In the genomic region with DNA sequence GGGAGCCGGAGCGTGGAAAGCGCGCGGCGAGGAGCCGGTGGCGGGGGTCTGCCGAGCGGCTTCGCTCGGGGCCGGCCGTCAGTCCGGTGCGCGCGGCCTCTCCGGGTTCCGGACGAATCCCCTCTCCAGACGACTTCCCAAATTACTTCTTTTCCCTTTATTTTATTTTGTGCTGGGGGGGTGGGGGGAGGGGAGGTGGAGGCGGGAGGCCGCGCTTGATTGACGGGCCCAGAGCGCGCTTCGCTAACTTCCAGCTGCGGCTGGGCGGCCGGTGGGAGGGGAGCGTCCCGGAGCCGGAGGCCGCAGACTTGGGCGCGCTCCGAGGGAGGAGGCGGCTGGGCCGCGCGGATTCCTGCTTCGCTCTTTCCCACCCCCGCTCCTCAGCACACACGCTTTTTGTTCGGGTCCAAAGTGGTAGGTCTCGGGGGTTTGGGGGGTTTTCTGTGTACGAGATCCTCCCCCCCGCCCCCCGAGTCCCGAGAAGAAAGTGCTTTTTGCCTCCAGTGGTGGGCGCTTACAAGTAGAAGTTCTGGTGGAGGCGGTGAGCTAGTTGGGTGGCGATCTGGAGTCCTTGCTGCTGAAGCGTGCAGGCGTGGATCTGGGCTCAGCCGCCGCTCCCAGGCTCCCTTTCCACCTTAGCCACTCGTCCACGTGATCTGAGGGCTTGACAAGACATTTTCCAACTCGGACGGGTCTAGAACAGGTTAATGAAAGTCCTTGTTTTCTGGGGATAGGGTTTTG, we compare ENCODE assay signal across 8 mouse cellular contexts. TPM values are rescaled to one million over a fixed set of nuclear protein-coding genes. Genes with fewer than 3 reads are reported as not detected.
DNase-seq lines count a peak whose midpoint lies in the region; ATAC-seq and TF ChIP-seq lines count a peak whose summit lies in the region.

No protein-coding gene starts in this region.

- H3K79me2 ChIP-seq in CH12.LX (replicated peaks; ENCODE audit: control insufficient read depth, extremely low read depth, insufficient read depth, poor library complexity, severe bottlenecking) = peaks cover 71% of the 10 kb centered on the region

- no peak for TF ChIP-seq EP300 in CH12.LX (IDR thresholded peaks at IDR 0.05; ENCODE audit: low read length)

- no peaks in the 10 kb centered on the region for H3K27me3 ChIP-seq in CH12.LX (replicated peaks)
- no peaks in the 10 kb centered on the region for H3K27me3 ChIP-seq in forebrain, embryonic 12.5 days
- no peaks in the 10 kb centered on the region for H3K27me3 ChIP-seq in lung, embryonic 16.5 days (ENCODE audit: control insufficient read depth, insufficient read depth, low read depth, low read length)

- H3K4me1 ChIP-seq in CH12.LX (ENCODE audit: control insufficient read depth in 1 of 2, insufficient read depth in 2 of 2) = peaks cover 0 to 45% of the 10 kb centered on the region in 2 experiments; a peak in 2 of 4 replicates
- peaks cover 38% of the 10 kb centered on the region for H3K4me1 ChIP-seq in forebrain, embryonic 12.5 days
- peaks cover 30% of the 10 kb centered on the region for H3K4me1 ChIP-seq in lung, embryonic 16.5 days (replicated peaks; ENCODE audit: control insufficient read depth, insufficient read depth, low read length)

- peak overlapping the region; percentile 84; the same call in 1 of the 2 replicates for H3K4me2 ChIP-seq in CH12.LX (ENCODE audit: insufficient read depth, low read depth, poor library complexity, severe bottlenecking)
- H3K4me2 ChIP-seq in forebrain, embryonic 12.5 days = peak overlapping the region; percentile 84
- H3K4me2 ChIP-seq in lung, embryonic 16.5 days (ENCODE audit: low read depth, low read length) = peak overlapping the region; percentile 85

- H3K4me3 ChIP-seq in CH12.LX (replicated peaks in 1 of 3; ENCODE audit: low read depth in 2 of 3, low read length in 2 of 3, poor library complexity in 1 of 3) = peak overlapping the region; percentile 75 to 99 (median 77)
- H3K4me3 ChIP-seq in forebrain, embryonic 12.5 days (replicated peaks) = peak overlapping the region; percentile 72
- H3K4me3 ChIP-seq in lung, embryonic 16.5 days (ENCODE audit: low read length) = peak overlapping the region; percentile 94

- WGBS in forebrain, embryonic 12.5 days = under 1% methylated on average over 57 of the region's 63 CpGs
- 0% methylated on average over 59 of the region's 63 CpGs for WGBS in lung, embryonic 16.5 days

- H3K9ac ChIP-seq in CH12.LX (ENCODE audit: insufficient read depth, low read depth) = peak overlapping the region; percentile 96
- H3K9ac ChIP-seq in forebrain, embryonic 12.5 days = peak overlapping the region; percentile 96
- peak overlapping the region; percentile 99 for H3K9ac ChIP-seq in lung, embryonic 16.5 days (ENCODE audit: low read length)

- intact Hi-C loops in heart, postnatal 14 days (cut with DNase I) = loop anchor here (2.0 to 10.0 kb wide), 2 partner anchors 32 to 104 kb away; no protein-coding TSS in a partner anchor

- peak; percentile 54 for ATAC-seq in forebrain, embryonic 12.5 days (ENCODE audit: low FRiP score)
- peak; percentile 76 for ATAC-seq in lung, embryonic 16.5 days (ENCODE audit: low read depth)

- peak; percentile 67 for DNase-seq in CH12.LX (ENCODE audit: extremely low read depth)
- peak; percentile 64 for DNase-seq in c-Kit-negative CD71-positive TER-119-positive erythroid progenitor cells, embryonic 14.5 days (ENCODE audit: low read depth, low spot score)
- peak; percentile 88 to 90 for DNase-seq in heart, postnatal 14 days
- peak; percentile 29 to 61 for DNase-seq in layer of hippocampus, adult 18-20 months (ENCODE audit: low spot score in 2 of 2)
- DNase-seq in ovary, postnatal 14 days (ENCODE audit: low spot score) = peak; percentile 66
- peak; percentile 73 for DNase-seq in thymus, postnatal 10 days (ENCODE audit: low spot score in 2 of 2)

- in situ Hi-C loops in CH12.LX (cut with MboI; ENCODE audit: low pct_ligation_motif_present, low pct_unique_long_range_greater_than_20kb, low sequenced_read_pairs) = loop anchor here (5.0 kb wide), 2 partner anchors 36 to 96 kb away; no protein-coding TSS in a partner anchor

- dilution Hi-C loops in CH12.LX (cut with MboI; ENCODE audit: extremely low pct_ligation_motif_present, extremely low pct_unique_long_range_greater_than_20kb, low sequenced_read_pairs) = no loop called here

- 0 out of 4 replicates have a peak, but pooled peaks of 1 of the 2 experiments have one; percentile 8 for TF ChIP-seq CTCF in CH12.LX (conservative IDR thresholded peaks at IDR 0.05 in 1 of 2, IDR thresholded peaks at IDR 0.05 in 1 of 2; ENCODE audit: low read depth in 2 of 2, low read length in 2 of 2)

- H3K27ac ChIP-seq in CH12.LX (ENCODE audit: insufficient read depth, low read depth) = peak overlapping the region; percentile 98
- peak overlapping the region; percentile 99 for H3K27ac ChIP-seq in forebrain, embryonic 12.5 days
- H3K27ac ChIP-seq in lung, embryonic 16.5 days (ENCODE audit: low read length) = peak overlapping the region; percentile 100

- peaks cover 0 to 4% of the 10 kb centered on the region in 2 experiments for H3K36me3 ChIP-seq in CH12.LX (replicated peaks in 1 of 2; ENCODE audit: control insufficient read depth in 1 of 2, insufficient read depth in 1 of 2, low read length in 1 of 2)
- no peaks in the 10 kb centered on the region for H3K36me3 ChIP-seq in forebrain, embryonic 12.5 days (replicated peaks)
- no peaks in the 10 kb centered on the region for H3K36me3 ChIP-seq in lung, embryonic 16.5 days (ENCODE audit: control insufficient read depth, insufficient read depth, low read length)

- H3K9me3 ChIP-seq in CH12.LX (replicated peaks; ENCODE audit: low read length) = no peaks in the 10 kb centered on the region
- no peaks in the 10 kb centered on the region for H3K9me3 ChIP-seq in forebrain, embryonic 12.5 days
- H3K9me3 ChIP-seq in lung, embryonic 16.5 days (ENCODE audit: control insufficient read depth, low read length) = no peaks in the 10 kb centered on the region

- no peak for TF ChIP-seq RAD21 in CH12.LX (IDR thresholded peaks at IDR 0.05; ENCODE audit: low read depth, low read length)

- peak; percentile 63 for TF ChIP-seq POLR2A in CH12.LX (IDR thresholded peaks at IDR 0.05; ENCODE audit: low read depth, low read length)

TF ChIP-seq in CH12.LX, 34 proteins besides CTCF, POLR2A, EP300 and RAD21 (continues in another document):
- TF ChIP-seq UBTF (IDR thresholded peaks at IDR 0.05; ENCODE audit: low read depth, low read length) = no peak; the same call in 1 of the 2 replicates
- peak; percentile 56; the same call in 1 of the 2 replicates for TF ChIP-seq BHLHE40 (IDR thresholded peaks at IDR 0.05; ENCODE audit: low read depth, low read length)
- TF ChIP-seq MAZ (IDR thresholded peaks at IDR 0.05; ENCODE audit: low read depth, low read length) = peak; percentile 63; the same call in 1 of the 2 replicates
- peak; percentile 54; the same call in 1 of the 2 replicates for TF ChIP-seq TCF12 (IDR thresholded peaks at IDR 0.05; ENCODE audit: low read depth, low read length)
- TF ChIP-seq E2F4 (IDR thresholded peaks at IDR 0.05; ENCODE audit: insufficient replicate concordance, low read depth, low read length) = no peak
- no peak; the same call in 1 of the 2 replicates for TF ChIP-seq ELF1 (IDR thresholded peaks at IDR 0.05; ENCODE audit: low read depth, low read length)
- peak; percentile 42 for TF ChIP-seq USF1 (IDR thresholded peaks at IDR 0.05; ENCODE audit: low read depth, low read length)
- TF ChIP-seq ETS1 (conservative IDR thresholded peaks at IDR 0.05; ENCODE audit: low read depth, low read length) = no peak
- TF ChIP-seq ZKSCAN1 (IDR thresholded peaks at IDR 0.05; ENCODE audit: borderline replicate concordance, low read depth, low read length) = no peak

RNA-seq across cellular contexts. Expression of a gene that starts 0.9 kb away (rescaled TPM):
- 6.4 and 7.5 TPM in 2 replicates for total RNA-seq in CH12.LX (2012; rRNA removed)
- total RNA-seq in CH12.LX (2014; rRNA removed) = 22.0 and 24.9 TPM in 2 replicates
- 16.0 and 17.1 TPM in 2 replicates for polyA plus RNA-seq in CH12.LX (2012; ENCODE audit: insufficient read length, low read depth)
- polyA plus RNA-seq in forebrain, embryonic 12.5 days (2016; fragmentation: Nextera tagmentation; extraction: Ambion mirVana) = 8.2 and 8.5 TPM in 2 replicates
- 1 to 10 TPM; 5.0 to 5.2 TPM for total RNA-seq in heart, postnatal 14 days (2021)
- 1 to 10 TPM; 6.8 to 7.4 TPM for total RNA-seq in layer of hippocampus, adult 18-20 months (2021)
- 9.8 and 10.4 TPM in 2 replicates for polyA plus RNA-seq in lung, embryonic 16.5 days (2015; fragmentation: Nextera tagmentation; extraction: Ambion mirVana)

RNA-seq across cellular contexts. Expression of a gene that starts 1.6 kb away (rescaled TPM):
- 7.3 TPM in 2 replicates for total RNA-seq in CH12.LX (2012; rRNA removed)
- total RNA-seq in CH12.LX (2014; rRNA removed) = 6.6 and 7.2 TPM in 2 replicates
- polyA plus RNA-seq in CH12.LX (2012; ENCODE audit: insufficient read length, low read depth) = 8.5 and 18.7 TPM in 2 replicates
- 20.0 and 22.5 TPM in 2 replicates for polyA plus RNA-seq in forebrain, embryonic 12.5 days (2016; fragmentation: Nextera tagmentation; extraction: Ambion mirVana)
- 1 to 10 TPM; 7.5 to 8.3 TPM for total RNA-seq in heart, postnatal 14 days (2021)
- total RNA-seq in layer of hippocampus, adult 18-20 months (2021) = 10 to 100 TPM; 14.3 to 16.1 TPM
- polyA plus RNA-seq in lung, embryonic 16.5 days (2015; fragmentation: Nextera tagmentation; extraction: Ambion mirVana) = 14.6 and 16.9 TPM in 2 replicates

RNA-seq across cellular contexts. Expression of a gene that starts 33.0 kb away (rescaled TPM):
- total RNA-seq in CH12.LX (2012; rRNA removed) (4.7 and 5.3 TPM in 2 replicates), CH12.LX (2014; rRNA removed) (3.4 and 3.6 TPM in 2 replicates)
- 3.4 and 3.8 TPM in 2 replicates for polyA plus RNA-seq in CH12.LX (2012; ENCODE audit: insufficient read length, low read depth)
- 4.6 and 4.8 TPM in 2 replicates for polyA plus RNA-seq in forebrain, embryonic 12.5 days (2016; fragmentation: Nextera tagmentation; extraction: Ambion mirVana)
- 10 to 100 TPM in 1 of 2 experiments, 1 to 10 TPM in 1; 9.7 to 10.7 TPM for total RNA-seq in heart, postnatal 14 days (2021)
- total RNA-seq in layer of hippocampus, adult 18-20 months (2021) = 100 to 1,000 TPM; 122 to 125 TPM
- polyA plus RNA-seq in lung, embryonic 16.5 days (2015; fragmentation: Nextera tagmentation; extraction: Ambion mirVana) = 15.4 and 15.7 TPM in 2 replicates

RNA-seq across cellular contexts. Expression of a gene that starts 46.3 kb away (rescaled TPM):
- 0.38 and 0.67 TPM in 2 replicates for total RNA-seq in CH12.LX (2012; rRNA removed)
- 0.27 and 0.32 TPM in 2 replicates for total RNA-seq in CH12.LX (2014; rRNA removed)
- polyA plus RNA-seq in CH12.LX (2012; ENCODE audit: insufficient read length, low read depth) = 0.76 and 0.89 TPM in 2 replicates
- polyA plus RNA-seq in forebrain, embryonic 12.5 days (2016; fragmentation: Nextera tagmentation; extraction: Ambion mirVana) = 5.9 and 6.5 TPM in 2 replicates
- 1 to 10 TPM; 2.2 to 3.5 TPM for total RNA-seq in heart, postnatal 14 days (2021)
- total RNA-seq in layer of hippocampus, adult 18-20 months (2021) = 10 to 100 TPM; 57.9 to 61.0 TPM
- polyA plus RNA-seq in lung, embryonic 16.5 days (2015; fragmentation: Nextera tagmentation; extraction: Ambion mirVana) = 35.7 and 43.7 TPM in 2 replicates

RNA-seq across cellular contexts. Expression of a gene that starts 46.3 kb away (rescaled TPM):
- total RNA-seq in CH12.LX (2012; rRNA removed) (not detected in 2 replicates), CH12.LX (2014; rRNA removed) (not detected in 2 replicates)
- not detected in 2 replicates for polyA plus RNA-seq in CH12.LX (2012; ENCODE audit: insufficient read length, low read depth)
- polyA plus RNA-seq in forebrain, embryonic 12.5 days (2016; fragmentation: Nextera tagmentation; extraction: Ambion mirVana) = 0.13 and 0.93 TPM in 2 replicates
- under 1 TPM; 0.24 to 0.78 TPM for total RNA-seq in heart, postnatal 14 days (2021)
- 1 to 10 TPM; 1.5 to 1.9 TPM for total RNA-seq in layer of hippocampus, adult 18-20 months (2021)
- 9.1 and 10.4 TPM in 2 replicates for polyA plus RNA-seq in lung, embryonic 16.5 days (2015; fragmentation: Nextera tagmentation; extraction: Ambion mirVana)

Comparison
In these comparisons a context has a peak if more than half of its experiments do, and no peak if none do; other contexts are left out.
1. Peak in every context shown above with its lines: DNase-seq, ATAC-seq, H3K4me3 ChIP-seq and H3K27ac ChIP-seq.
2. RNA of a gene that starts 33.0 kb away (total RNA-seq): 122 to 125 TPM in layer of hippocampus, adult 18-20 months; 9.7 to 10.7 TPM in heart, postnatal 14 days and 3.4 to 5.3 TPM in CH12.LX; every median in the first group is over 10 times any median in the second.